Mouse (Mus musculus) lung, adult 2 months (tissue): Measurements from ENCODE around the gene Cabp1.

Source experiments
- CTCF ChIP-seq: fragments of 200-500 bp; IDR thresholded peaks from 2 replicates; pipeline ENCODE4 v1.5.1; 2011; ENCODE audit warnings: mild to moderate bottlenecking, low read length, control low read depth; ENCODE audit not compliant: insufficient read depth
- POLR2A ChIP-seq: fragments of 200-500 bp; IDR thresholded peaks from 2 replicates; pipeline ENCODE4 v1.6.1; 2011; ENCODE audit warnings: low read depth, mild to moderate bottlenecking, control low read depth, low read length, borderline replicate concordance; ENCODE audit errors: extremely low read depth

DNA sequence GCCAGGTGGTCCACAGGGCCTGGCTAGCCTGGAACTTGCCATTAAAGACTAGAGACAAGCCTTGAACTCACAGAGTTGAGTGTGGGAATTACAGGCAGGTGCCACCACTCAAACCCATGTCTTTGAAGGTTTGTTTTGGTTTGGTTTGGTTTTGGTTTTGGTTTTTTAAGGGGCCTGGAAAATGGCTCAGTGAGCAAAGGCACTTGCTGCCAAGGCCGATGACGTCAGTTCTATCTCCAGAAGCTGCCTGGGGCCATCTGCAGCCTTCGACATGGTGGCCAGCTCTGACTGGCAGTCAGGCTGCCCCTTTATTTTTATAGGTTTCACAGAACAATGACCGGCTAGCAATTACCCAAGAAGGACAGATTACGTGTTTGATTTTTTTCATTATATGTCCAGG is 73.2 kb downstream of the Cabp1 start:
- no peak for TF ChIP-seq CTCF
- TF ChIP-seq POLR2A: no peak
